Mouse (Mus musculus) spleen, adult 18-20 months (tissue): ENCODE measurements around the gene Kcnmb4.

Experiments
- DNase-seq, 2 experiments: peaks; one replicate each; pipeline ENCODE4 v3.0.0; 2022; ENCODE audit warnings: mixed read lengths in 2 of 2

Gene Kcnmb4

DNA sequence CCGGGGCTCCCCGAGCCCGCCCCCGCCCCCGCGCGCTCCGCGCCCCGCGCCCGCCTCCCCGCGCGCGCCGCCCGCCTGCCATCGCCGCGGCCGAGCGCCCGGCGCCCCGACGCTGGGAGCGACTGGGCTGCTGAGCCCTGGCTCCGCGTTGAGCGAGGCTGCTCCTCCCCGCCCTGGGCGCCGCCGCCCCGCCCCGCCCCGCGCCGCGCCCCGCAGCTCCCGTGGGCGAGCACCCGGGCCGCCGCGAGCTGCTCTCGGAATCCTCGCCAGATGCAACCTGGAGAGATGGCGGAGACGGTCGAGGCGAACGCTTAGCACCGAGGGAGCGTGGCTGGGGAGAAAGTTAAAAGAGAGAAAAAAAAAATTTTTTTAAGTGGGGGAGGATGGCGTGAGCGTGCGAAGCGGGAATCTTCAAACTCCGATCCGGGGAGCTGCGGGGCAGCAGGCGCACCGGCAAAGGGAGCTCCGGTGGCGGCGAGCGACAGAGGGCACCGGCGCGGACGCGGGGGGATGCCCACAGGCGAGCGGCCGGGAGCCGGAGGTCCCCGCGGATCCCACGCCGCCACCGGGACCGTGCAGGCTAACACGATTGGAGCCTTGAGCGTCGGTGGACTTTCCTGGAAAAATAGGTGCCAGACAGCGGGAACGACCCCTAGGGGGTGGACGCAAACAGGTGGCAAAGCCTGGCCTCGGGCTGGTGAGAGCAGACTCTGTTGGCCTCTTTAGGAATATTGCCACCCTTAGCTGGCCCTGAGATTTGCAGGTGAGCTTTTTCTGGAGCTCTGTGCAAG, at the start of gene Kcnmb4:
TSS of gene Kcnmb4 (minus strand) at position 120 of the 791 bp plus-strand sequence.
- DNase-seq = peak in 1 of 2 experiments; percentile 33

DNA sequence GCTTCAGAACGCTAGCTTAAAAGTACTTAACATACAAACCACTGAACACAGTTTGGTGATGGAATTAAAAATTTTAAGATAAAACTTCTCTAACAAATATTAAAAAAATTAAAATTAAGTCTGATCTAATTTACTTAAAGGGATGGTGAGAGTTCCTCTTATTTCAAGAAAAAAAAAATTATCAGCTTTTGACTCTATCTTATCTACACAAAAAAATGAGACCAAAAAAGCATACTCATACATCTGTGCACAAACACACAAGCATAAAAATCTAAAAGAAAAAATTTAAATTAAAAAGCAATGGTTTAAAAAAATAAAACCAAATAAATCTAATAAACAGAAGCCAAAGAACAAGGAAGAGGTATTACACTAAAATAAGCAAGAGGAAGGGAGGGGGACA, 45.9 kb upstream of the Kcnmb4 start:
- DNase-seq = no peak

DNA sequence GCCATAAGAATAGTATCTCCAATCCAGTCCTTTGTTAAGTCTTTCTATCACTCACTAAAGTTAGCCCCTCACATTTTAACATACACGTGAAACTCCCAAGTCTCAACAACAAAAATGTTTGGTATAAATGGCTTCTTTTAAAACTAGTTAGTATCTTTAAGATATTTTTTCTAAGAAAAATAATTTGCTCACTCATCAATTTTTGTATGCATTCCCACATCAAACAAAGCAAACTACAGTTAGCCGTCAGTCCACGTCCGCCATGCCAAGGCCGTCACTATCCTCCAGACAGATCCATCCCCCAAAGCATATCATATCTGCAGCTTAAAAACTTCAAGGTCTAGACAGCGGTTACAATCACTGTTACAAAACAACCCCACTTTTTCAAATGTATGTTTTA, 41.9 kb upstream of the Kcnmb4 start:
- no peak for DNase-seq

DNA sequence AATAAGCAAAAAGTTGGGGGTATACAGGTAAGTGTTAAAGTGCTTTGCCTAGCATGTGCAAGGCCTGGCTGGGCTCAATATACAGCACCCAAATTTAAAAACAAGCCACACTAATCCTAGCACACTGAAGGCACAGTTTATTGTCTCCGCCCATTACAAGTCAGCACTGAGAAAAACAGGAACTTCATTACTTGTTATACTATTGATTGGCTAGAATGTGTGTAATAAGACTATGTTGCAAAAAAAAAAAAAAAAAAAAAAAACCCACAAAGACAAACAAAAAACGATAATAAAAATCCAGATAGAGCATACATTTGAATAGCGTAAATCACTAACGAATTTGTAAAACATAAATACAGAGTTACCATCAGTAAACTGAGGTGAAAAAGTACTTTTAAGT, 41.5 kb upstream of the Kcnmb4 start:
- DNase-seq = no peak

DNA sequence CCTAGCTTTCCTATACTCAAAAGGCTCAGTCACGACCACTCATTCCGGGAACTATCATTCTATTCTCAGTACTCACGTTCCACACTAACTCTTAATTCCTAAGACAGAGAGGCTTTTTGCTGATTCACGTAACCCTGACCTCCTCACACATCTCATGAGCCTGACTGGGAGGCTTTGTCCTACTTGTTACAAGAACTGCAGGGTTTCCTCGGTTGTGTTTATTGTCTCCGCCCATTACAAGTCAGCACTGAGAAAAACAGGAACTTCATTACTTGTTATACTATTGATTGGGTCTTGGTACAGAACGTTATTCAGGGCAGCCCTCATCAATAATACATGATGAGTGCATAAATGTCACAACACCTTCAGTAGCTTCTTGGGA, 39.6 kb upstream of the Kcnmb4 start:
- no peak for DNase-seq

DNA sequence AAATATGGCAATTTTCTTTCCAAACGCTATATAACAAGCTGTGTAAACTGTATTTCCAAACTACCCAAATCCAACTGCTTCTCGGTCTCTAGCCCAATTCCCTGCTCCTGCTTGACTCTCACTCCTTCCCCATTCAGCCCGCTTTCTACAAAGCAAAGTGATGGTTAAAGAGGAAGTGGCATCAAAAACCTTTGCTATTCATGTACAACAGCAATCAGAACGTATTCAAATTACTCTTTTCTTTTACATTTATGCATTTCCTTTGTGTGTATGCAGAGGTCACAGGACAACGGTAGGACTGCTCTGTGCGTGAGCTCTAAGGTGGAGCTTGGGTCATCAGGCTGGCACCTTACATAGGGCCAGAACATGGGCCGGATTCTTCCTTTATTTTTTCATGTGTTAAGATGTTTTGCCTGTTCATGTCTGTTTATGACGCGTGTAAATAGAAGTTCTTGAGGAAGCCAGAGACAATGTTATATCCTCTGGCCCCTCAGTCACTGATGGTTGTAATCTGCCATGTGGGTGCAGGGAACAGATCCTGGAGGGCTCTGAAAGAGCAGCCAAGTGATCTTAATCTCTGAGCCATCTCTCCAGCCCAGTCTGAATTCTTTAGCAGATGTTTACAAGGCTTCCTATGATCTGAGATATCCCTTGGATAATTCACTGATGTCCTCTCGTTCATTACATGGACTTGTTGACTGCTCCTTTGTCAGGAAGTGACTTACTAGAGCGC, 39.0 kb upstream of the Kcnmb4 start:
- no peak for DNase-seq

DNA sequence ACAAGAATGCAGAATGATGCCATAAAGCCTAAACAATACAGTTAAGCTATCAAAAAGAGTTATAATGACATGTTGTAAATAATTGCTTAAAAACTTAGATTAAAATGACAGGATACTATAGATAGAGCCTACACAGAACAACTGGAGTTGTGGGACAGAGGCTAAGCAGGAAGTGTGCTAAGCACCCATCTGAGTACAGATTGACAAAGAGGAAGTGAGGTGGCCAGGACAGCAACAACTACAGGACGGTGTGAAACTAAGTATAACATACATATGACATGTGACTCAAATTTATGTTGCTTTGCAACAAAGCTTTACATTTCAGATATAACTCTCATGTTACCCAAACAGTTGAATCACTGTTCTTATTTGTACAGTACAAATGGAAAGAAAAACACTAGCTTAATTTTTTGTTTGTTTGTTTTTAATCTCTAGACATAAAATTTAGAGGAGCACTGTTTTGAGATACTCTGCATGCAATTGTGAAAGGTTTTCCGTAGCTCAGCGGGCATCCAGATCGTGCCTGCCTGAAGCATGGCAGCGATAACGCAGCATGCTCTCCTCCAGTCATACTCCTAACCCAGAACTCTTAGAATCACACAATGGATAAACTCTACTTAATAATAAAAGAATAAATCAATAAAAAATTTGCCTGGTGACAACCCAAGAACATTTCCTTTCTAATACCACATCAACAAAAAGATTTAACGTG, 31.8 kb upstream of the Kcnmb4 start:
- no peak for DNase-seq

DNA sequence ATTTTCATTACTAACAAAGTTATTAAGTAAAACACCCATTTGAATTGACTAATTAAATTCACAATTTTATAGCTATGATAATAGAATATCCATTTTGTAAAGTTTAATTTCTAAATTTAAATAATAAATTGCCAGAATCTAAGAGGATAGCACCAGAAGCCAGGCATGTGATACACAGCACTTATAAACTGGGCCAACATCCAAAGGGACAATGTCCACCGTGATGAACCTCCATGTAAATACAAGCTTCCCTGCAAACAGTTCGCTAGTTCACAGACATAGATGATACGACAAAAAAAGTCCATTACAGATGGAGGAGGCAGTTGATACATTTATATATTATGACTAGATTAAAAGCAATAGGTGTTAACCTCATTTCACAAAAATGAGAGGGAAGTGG, 19.1 kb upstream of the Kcnmb4 start:
- DNase-seq = no peak

DNA sequence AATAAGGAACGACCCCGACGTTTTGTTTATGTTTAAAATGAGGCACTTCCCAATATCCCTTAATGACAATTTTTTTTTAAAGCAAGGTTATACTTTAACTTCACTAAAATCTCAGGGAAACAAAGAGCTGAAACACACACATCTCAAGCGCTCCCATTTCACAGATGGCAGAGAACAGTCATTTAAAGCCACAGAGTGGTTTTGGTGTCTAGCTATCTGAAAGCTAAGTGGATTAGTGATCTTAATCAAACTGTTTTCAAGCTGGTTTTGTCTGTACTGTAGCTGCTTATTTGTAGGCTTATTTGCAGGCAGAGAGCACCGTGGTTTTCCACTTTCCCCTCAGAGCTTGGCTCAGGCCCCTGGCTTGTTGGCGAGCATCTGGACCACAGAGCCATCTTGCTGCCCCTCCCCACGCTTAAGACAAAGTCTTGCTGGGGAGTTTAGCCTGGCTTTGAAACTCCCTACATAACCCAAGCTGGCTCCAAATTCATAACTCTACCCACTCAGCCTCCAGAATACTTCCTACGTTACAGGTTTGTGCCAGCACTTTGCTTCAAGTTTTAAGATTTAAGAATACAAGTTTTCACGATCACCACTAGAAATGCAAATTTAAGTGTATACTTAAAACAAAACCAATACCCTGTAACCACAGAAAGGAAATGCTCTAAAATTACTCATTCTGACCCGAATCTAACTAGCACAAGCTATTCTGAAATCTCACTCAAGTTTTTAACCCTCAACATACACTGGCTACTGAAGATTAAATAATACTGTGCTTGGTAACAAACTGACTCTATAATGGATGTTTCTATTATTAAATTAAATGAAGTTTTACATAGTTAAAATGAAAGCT, 13.4 kb upstream of the Kcnmb4 start:
- DNase-seq = no peak

DNA sequence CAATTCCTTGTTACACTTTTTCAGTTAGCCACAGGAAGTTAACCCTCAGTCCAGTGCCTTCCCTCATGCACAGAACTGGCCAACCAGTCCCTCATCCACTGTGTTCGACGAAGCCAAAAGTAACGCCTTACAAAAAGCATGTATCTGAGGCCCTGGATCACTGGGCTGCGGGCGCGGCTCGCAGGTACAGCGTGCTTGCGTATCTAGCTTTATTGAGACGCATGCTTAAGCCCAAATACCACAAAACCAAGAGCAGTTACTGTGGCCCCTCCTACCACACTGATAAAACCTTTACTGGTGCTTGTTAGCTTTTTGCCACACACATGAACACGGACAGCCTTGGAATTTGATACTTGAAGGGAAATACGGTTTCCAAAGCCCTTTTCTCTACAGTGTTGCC, 8.2 kb upstream of the Kcnmb4 start:
- no peak for DNase-seq

DNA sequence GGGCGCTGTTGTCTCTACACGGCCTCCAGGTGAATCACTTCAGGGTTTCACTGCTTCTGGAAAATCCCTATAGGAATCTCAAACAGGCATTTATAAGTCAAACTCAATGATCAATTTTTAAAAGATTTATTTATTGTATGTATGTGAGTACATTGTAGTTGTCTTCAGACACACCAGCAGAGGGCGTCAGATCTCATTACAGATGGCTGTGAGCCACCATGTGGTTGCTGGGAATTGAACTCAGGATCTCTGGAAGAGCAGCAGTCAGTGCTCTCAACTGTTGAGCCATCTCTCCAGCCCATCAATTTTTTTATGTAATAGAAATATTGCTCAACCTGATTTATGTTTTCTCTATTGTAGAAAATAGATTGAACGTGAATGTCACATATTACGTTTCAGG, 7.3 kb upstream of the Kcnmb4 start:
- no peak for DNase-seq

DNA sequence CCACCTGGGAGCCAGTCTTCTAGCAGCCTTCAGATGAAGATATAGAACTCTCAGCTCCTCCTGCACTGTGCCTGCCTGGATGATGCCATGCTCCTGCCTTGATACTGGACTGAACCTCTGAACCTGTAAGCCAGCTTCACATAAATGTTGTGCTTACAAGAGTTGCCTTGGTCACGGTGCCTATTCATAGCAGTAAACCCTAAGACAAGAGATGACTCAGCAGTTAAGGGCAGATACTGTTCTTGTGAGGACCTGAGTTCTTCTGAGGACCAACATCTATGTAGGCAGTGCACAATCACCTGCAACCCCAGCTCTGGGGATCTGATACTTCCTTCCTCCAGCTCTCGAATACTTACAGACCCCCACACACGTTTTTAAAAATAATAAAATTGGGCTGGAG, 2.9 kb upstream of the Kcnmb4 start:
- DNase-seq = no peak

DNA sequence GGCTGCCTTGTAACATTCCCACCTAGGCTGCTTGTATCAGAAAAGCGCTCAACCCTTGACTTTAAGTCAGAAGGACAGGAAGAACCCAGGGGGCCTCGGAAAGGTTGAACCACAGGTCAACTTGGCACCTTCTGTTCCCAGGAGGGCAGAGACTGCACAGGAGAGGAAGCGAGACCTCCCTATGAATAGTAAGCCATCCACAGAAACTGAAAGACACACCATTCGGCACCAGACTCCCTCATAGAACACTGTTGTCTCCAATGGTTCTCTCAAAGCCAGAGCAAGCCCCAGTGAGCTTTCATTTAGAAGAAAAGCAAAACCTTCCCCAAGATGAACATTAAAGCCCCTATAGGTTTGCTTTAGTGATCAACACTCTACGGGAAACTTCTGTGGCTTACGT, 2.0 kb upstream of the Kcnmb4 start:
- DNase-seq = no peak

DNA sequence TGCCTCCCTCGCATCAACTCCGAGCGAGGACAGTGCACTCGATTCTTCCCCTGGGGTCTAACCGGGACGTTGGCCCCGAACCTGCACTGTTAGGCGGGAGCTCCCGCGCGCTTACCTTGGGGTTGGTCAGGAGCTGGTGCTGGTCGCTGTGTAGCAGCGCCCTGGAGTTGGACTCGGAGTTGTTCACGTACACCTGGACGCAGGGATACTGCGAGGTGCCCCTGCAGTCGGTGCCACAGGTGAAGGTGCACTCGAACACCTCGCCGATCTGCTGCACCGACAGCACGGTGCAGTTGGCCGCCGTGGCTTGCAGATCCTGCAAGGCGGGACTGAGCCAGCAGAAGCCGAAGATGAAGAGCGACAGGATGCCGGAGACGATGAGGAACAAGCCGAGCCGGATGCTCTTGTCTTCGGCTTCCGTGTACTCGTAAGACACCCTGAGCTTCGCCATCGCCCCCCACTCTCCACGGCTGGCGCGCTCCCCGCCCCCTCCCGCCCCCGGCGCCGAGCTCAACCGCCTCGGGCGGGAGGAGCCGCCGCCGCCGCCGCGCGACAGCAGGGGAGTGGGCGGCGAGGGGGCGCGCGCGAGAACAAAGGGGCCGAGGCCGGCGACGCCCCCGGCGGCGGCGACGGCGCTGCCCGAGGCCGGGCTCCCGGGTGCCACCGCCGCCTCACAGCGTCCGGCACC, 463 bp downstream of the Kcnmb4 start:
- peak; percentile 14 to 41 for DNase-seq

DNA sequence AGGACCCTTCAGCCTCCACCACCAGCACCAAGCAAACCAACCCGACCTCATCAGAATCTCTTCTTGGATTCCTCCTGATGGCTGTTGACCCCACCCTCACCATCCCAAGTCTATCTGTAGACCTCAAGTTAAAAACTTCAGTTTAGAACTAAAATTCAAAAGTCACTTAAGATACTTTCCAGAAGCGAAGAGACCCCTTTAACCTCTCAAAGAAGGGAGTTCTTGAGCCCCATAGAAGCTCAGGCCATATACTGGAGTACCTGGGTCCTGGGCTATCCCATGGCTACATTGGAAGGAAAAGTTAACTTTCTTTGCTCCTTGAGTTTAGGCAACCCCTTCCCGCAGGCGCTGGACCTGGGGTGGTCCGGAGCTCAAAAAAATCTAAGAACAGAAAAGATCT, 1.1 kb downstream of the Kcnmb4 start:
- no peak for DNase-seq

DNA sequence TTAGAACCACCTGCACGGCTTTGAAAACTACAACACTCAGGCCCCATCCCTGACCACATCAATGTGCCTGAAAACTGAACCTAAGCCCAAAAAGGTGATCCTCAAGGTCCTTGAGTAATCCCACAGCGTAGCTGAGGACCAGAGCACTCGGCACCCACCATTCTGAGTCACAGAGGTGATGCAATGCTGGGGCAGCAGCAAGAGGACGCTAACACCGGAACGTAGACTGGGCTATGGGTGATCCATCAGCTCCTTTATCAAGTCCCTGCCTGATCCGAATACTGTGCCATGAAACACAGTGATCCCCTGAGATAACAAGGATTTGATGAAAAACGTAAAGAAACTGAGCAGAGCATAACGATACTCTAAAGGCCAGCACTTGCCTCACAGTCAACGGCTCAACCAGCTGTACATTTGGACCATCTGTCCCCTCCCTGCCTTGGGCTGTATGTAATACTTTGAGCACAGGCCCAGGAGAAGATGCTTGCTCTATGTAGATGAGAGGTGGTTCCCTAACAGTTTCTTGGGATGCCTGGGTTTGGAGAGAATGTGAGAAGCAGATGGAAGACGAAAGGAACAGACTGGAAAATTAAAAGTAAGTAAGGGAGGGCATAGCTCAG, 3.3 kb downstream of the Kcnmb4 start:
- DNase-seq = no peak

DNA sequence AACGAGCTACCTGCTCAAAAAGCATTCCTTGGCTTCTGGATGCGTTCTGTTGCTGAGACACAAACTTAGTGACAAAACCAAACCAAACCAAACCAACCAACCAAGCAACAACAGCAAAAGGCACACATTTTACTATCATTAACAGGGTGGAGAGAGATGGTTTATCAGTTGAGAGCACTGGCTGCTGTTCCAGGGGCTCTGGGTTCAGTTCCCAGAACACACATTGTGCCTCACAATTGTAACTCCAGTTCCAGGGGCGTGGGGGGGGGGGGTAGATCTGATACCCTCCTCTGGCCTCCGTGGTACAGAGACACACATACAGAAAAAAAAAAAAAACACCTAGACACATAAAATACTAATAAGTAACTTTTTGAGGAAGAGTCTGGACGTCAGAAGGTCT, 5.6 kb downstream of the Kcnmb4 start:
- DNase-seq = no peak

DNA sequence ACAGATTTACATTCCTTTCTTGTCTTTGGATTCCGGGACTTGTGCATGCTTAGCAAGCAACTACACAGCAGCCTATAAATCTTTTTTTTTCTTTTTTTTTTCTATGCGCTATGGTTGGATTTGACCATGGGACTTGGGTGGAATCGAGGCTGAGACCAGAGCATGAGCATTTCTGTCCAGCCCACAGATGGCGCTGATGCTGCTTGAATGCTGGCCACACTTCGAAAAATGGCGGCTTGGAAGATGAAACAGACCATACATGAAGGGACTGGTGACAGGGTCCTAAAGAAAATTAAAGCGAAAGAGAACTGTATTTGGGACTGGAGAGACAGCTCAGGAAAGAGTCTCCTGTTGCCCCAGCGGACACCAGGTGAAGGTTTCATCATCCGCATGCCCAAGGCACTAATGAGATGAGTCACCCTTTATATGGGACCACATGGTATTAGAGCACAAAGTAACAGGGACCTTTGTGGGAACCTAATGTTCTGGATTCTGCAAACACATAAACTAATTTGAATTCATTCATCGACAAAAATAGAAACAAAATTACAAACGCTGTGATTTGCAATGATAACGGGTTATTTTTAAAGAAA, 9.8 kb downstream of the Kcnmb4 start:
- peak in 1 of 2 experiments; percentile 14 for DNase-seq

DNA sequence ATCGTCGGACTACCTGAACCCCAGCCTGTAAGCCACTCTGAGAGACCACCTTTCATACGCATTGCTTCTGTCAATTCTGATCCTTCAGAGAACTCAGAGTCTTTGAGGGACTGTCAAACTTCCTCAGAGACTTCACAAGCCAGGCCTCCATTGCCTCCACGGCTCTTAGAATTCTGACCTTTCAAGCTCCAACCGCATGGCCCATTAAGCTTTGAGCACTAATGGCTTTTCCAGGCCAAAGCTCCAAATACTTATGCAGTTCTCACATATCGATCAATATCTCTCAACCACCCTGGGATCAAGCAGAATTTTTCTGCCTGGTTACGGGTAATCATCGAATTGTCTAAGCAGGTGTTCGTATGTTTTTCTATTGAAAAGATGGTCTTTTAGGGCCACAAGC, 12.2 kb downstream of the Kcnmb4 start:
- DNase-seq = no peak

DNA sequence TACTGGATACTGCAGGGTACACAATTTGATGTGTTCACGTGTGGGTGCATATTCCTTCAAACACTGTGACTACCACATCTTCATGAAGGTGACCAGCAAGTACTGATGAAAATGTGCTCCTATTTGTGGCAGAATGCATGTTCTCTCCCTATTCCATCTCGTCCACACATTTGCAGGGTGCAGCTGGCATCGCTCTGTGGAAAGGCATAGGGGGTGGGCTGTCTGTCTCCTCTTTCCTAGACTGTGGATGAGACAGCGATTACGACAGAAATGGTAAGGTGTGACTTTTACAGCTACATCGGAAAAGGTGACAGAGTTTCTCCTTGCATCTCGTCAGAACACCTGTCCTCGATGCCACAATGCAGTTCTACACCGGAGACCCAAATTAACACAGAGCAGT, 14.9 kb downstream of the Kcnmb4 start:
- no peak for DNase-seq

DNA sequence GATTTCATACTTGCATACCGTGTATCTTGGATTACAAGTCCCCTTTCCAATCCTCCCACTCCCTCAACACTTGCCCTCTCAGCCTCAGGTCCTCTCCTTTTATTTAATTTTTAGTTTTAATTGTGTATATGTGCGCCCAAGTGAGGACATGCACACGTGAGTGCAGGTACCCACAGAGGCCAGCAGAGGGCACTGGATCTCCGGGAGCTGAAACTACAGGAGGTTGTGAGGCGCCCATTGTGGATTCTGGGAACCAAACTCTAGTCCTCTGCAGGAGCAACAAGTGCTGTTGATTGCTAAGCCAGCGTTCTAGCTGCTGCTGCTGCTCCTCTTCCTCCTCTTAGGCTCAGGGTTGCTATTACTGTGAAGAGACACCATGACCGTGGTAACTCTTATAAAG, 20.9 kb downstream of the Kcnmb4 start:
- DNase-seq = no peak
